Mouse (Mus musculus) ES-Bruce4 (cell line): ENCODE measurements around the gene Gm8909. TPM values are rescaled to one million over a fixed set of nuclear protein-coding genes. Genes with fewer than 3 reads are reported as not detected.
"Not testable (repeated sequence)": the region's sequence is repeated elsewhere in the genome, so short reads cannot be mapped to it uniquely, and the experiment has no call there.

Experiments
- H3K27ac ChIP-seq: 2 replicates; pipeline ENCODE4 v1.5.1; 2012; ENCODE audit warnings: low read length, inconsistent platforms; ENCODE audit not compliant: insufficient read depth
- H3K27me3 ChIP-seq: 2 replicates; pipeline ENCODE4 v1.6.1; 2012; ENCODE audit warnings: mild to moderate bottlenecking, low read length, inconsistent platforms; ENCODE audit not compliant: control insufficient read depth, poor library complexity, insufficient read depth, severe bottlenecking
- H3K36me3 ChIP-seq: 2 replicates; pipeline ENCODE4 v1.6.1; 2012; ENCODE audit warnings: inconsistent platforms, mild to moderate bottlenecking, low read length, moderate library complexity; ENCODE audit not compliant: control insufficient read depth, poor library complexity, insufficient read depth, severe bottlenecking
- H3K4me1 ChIP-seq: one replicate; pipeline ENCODE4 v1.8.1; 2011; ENCODE audit warnings: low read length; ENCODE audit not compliant: control insufficient read depth, insufficient read depth
- H3K4me3 ChIP-seq: 2 replicates; pipeline ENCODE4 v1.5.1; 2011; ENCODE audit warnings: low read depth, mild to moderate bottlenecking, low read length
- H3K9ac ChIP-seq: 2 replicates; pipeline ENCODE4 v1.6.1; 2012; ENCODE audit warnings: low read depth, mild to moderate bottlenecking, inconsistent platforms; ENCODE audit not compliant: poor library complexity, severe bottlenecking
- H3K9me3 ChIP-seq: replicated peaks from 2 replicates; pipeline ENCODE4 v1.6.1; 2012; ENCODE audit warnings: mild to moderate bottlenecking, low read length, inconsistent platforms; ENCODE audit not compliant: control insufficient read depth, poor library complexity, insufficient read depth, severe bottlenecking
- CTCF ChIP-seq: IDR thresholded peaks from one replicate; pipeline ENCODE4 v1.8.1; 2011; ENCODE audit warnings: low read depth, low read length
- EP300 ChIP-seq: IDR thresholded peaks from 2 replicates; pipeline ENCODE4 v1.6.1; 2011; ENCODE audit warnings: low read depth, low read length; ENCODE audit not compliant: insufficient read depth
- POLR2A ChIP-seq: IDR thresholded peaks from one replicate; pipeline ENCODE4 v1.8.1; 2011; ENCODE audit warnings: low read length; ENCODE audit not compliant: insufficient read depth
- polyA plus RNA-seq: library from polyadenylated mRNA; stranded (reverse); fragments of >200 nt; gene quantifications from 2 replicates; pipeline ENCODE4 v1.2.4, GENCODE M21; 2011; ENCODE audit warnings: low read depth; ENCODE audit not compliant: missing spikeins, insufficient read depth, insufficient read length

Gene Gm8909
- polyA plus RNA-seq, 1 experiment, result 13.5 TPM

DNA sequence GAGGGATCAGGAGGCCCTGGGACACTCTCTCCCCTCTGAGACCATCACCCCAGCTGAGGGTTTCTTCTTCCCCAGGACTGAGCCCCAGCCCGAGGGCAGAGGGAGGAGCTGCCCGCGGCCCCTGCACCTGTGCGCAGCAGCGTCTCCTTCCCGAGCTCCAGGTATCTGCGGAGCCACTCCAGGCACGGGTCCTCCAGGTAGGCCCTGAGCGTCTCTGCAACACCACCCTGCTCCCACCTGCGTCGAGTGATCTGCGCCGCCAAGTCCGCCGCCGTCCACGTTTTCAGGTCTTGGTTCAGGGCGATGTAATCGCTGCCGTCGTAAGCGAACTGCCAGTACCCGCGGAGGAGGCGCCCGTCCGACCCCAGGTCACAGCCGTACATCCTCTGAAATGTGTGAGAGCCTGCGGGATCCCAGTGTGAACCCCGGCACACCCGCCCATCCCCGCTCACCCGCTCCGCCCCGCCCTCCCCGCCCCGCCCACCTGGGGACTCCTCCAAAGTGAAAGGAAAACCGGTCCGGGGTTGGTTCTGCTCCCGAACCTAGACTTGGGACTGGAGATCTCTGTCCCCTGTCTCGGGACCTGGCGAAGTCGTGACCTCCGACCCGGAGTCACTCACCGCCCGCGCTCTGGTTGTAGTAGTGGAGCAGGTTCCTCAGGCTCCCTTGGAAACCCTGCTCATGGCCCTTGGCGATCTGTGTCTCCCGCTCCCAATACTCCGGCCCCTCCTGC lies 865 bp downstream of the Gm8909 start:
- TF ChIP-seq EP300, result no peak
- TF ChIP-seq POLR2A, result no peak
- no peak for TF ChIP-seq CTCF
- H3K4me3 ChIP-seq, result peak overlapping the region; percentile 57
- H3K4me1 ChIP-seq, result peaks cover 3% of the 10 kb centered on the region
- H3K27ac ChIP-seq, result no peak overlapping the region
- no peaks in the 10 kb centered on the region for H3K9me3 ChIP-seq
- no peaks in the 10 kb centered on the region for H3K27me3 ChIP-seq
- H3K36me3 ChIP-seq, result peaks cover 2% of the 10 kb centered on the region
- H3K9ac ChIP-seq, result peak overlapping the region; percentile 81

GRCm38 (mm10) chr17:36166901-36167300 lies 1.4 kb downstream of the Gm8909 start:
- Histone ChIP-seq H3K4me3 (peak overlapping the region; percentile 57), H3K9ac (peak overlapping the region; percentile 81; the same call in 1 of the 2 replicates)
- H3K9me3 ChIP-seq, H3K36me3 ChIP-seq, H3K27me3 ChIP-seq, H3K27ac ChIP-seq, H3K4me1 ChIP-seq: not testable (repeated sequence)

- Histone ChIP-seq H3K36me3 (peaks cover 2% of the 10 kb centered on the region; the same call in 1 of the 2 replicates), H3K4me1 (peaks cover 3% of the 10 kb centered on the region), H3K27ac (no peak overlapping the region), H3K9me3 (no peaks in the 10 kb centered on the region), H3K9ac (peak overlapping the region; percentile 79), H3K4me3 (peak overlapping the region; percentile 78), H3K27me3 (no peaks in the 10 kb centered on the region)
- TF ChIP-seq CTCF, result no peak
- no peak for TF ChIP-seq POLR2A
- no peak for TF ChIP-seq EP300
These were observed 6.9 kb downstream of the Gm8909 start for GRCm38 (mm10) chr17:36161129-36162051.

- H3K27ac ChIP-seq, H3K36me3 ChIP-seq, H3K4me1 ChIP-seq, H3K9me3 ChIP-seq, H3K27me3 ChIP-seq, H3K4me3 ChIP-seq: not testable (repeated sequence)
- peak overlapping the region; percentile 70 for H3K9ac ChIP-seq
These were observed 10.1 kb downstream of the Gm8909 start for GRCm38 (mm10) chr17:36158264-36158663.

DNA sequence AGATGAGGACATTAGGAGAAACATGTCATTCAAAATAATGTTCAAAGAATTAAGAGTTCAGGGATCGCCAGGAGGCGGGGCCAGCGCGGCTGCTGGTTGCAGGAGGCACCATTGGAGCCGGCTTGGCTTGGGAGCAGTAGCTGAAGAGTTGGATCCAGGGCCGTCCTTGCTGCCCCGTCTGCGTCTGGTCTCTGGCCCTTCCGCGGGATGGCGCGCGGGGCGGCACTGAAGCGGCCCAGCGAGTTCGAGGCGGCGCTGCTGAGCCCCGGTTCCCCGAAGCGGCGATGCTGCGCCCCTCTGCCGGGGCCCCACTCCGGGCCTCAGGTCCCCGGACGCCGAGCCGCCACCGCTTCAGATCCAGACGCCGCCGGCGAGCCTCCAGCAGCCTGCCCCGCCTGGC lies 10.6 kb downstream of the Gm8909 start:
- not testable (repeated sequence) for H3K27me3 ChIP-seq, H3K4me1 ChIP-seq, H3K27ac ChIP-seq, H3K9me3 ChIP-seq, H3K36me3 ChIP-seq
- Histone ChIP-seq H3K9ac (peak overlapping the region; percentile 70), H3K4me3 (peak overlapping the region; percentile 49)

DNA sequence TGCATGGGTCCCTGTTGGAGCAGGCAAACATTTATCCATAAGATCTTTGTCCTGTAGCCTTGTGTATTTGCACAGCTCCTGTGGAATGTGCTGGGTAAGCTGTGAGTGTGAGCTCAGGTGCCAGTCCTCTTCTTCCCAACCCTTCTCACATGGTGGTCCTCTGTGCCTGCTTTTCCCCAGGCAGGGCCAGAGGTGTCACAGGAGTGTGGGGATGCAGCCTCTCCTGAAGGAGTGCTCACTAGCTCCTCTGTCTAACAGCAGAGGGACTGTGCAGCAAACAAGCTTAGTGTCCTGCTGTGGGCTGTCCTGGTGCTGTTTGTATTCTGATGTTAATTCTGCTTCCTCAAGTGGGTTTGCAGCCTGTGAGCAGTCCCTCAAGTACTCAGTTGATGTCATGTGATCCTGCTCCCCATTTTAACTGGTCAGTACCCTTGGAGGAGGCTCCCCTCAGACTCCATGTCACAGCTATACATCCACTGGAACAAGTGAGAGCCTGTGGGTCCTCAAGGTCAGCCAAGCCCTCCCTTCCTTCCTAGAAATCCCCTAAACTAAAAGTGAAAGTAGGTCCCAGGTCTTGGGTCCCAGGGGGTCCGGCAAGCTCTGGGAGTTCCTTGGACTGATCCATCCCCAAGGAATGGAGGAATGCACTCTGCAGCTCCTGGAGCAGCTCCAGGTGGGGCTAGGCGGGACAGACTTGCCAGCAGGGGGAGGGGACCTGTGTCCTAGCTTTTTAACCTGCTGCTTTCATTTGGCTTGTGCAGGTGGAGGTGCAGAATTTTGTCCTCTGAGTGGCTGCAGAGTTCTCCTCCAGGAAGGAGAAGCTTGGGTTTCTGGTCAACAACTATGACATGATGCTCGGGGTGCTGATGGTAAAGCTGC lies 13.8 kb downstream of the Gm8909 start:
- peak overlapping the region; percentile 50 for H3K4me3 ChIP-seq

More for the DNA sequence above, 13.8 kb downstream of the Gm8909 start:
- no peaks in the 10 kb centered on the region for H3K36me3 ChIP-seq
- TF ChIP-seq CTCF (no peak), POLR2A (peak; percentile 56), EP300 (peak; percentile 85)
- H3K27me3 ChIP-seq, result no peaks in the 10 kb centered on the region
- peaks cover 6% of the 10 kb centered on the region for H3K4me1 ChIP-seq
- no peaks in the 10 kb centered on the region for H3K9me3 ChIP-seq
- H3K9ac ChIP-seq, result peak overlapping the region; percentile 3; the same call in 1 of the 2 replicates
- peak overlapping the region; percentile 82 for H3K27ac ChIP-seq
